Mouse (Mus musculus) bone marrow macrophage, adult 2 months (primary cell): Measurements from ENCODE around the gene Gm10251. TPM values are rescaled to one million over a fixed set of nuclear protein-coding genes. Genes with fewer than 3 reads are reported as not detected.
"Not testable (repeated sequence)": the region's sequence is repeated elsewhere in the genome, so short reads cannot be mapped to it uniquely, and the experiment has no call there.

Experiments used
- H3K27ac ChIP-seq: 2 replicates; pipeline ENCODE4 v1.5.1; 2012; ENCODE audit warnings: low read depth, low read length; ENCODE audit not compliant: insufficient read depth
- H3K4me1 ChIP-seq: 2 replicates; pipeline ENCODE4 v1.6.1; 2012; ENCODE audit warnings: low read length; ENCODE audit not compliant: control insufficient read depth, insufficient read depth
- H3K4me3 ChIP-seq: 2 replicates; pipeline ENCODE4 v1.5.1; 2012; ENCODE audit warnings: mild to moderate bottlenecking, low read length, moderate library complexity; ENCODE audit not compliant: insufficient read depth
- polyA plus RNA-seq: library from polyadenylated mRNA; stranded (reverse); fragments of >200 nt; gene quantifications from 2 replicates; pipeline ENCODE4 v1.2.4, GENCODE M21; 2012; ENCODE audit not compliant: missing spikeins, insufficient read depth, insufficient read length

Gm10251 gene
- not detected in 2 replicates for polyA plus RNA-seq

GRCm38 (mm10) chr14:6684070-6684469 is at the start of gene Gm10251:
TSS of gene Gm10251 (minus strand) at chr14:6684170.
- H3K4me3 ChIP-seq, H3K4me1 ChIP-seq, H3K27ac ChIP-seq: not testable (repeated sequence)

- H3K27ac ChIP-seq, H3K4me3 ChIP-seq, H3K4me1 ChIP-seq: not testable (repeated sequence)
Measured at GRCm38 (mm10) chr14:6720151-6720550, 36.2 kb upstream of the Gm10251 start, which contains the start of gene Gm8050. TSS of gene Gm8050 (minus strand) at chr14:6720251.

DNA sequence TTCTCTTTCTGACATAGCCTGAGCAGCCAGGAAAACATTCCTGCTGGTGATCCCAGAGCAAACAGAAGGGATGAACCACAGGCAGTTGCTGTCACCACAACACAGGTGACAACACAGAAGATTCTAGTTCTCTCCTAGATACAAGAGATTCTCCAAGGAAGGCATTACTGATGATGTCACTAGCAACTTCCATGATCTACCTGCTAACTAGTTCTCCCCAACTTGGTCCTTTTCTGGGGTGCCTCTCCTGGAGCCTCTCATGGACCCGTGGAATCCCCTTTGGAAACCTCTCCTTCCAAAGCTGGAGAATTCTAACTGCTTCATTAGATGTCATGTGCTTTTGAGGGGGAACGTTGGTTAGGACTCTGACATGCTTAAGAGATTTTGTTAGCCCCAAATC is 61.7 kb downstream of the Gm10251 start, which contains the start of gene Gm3460:
Gene Gm3460, minus strand, starts transcription at position 101 of the 400 bp plus-strand sequence.
- not testable (repeated sequence) for H3K27ac ChIP-seq, H3K4me3 ChIP-seq, H3K4me1 ChIP-seq

DNA sequence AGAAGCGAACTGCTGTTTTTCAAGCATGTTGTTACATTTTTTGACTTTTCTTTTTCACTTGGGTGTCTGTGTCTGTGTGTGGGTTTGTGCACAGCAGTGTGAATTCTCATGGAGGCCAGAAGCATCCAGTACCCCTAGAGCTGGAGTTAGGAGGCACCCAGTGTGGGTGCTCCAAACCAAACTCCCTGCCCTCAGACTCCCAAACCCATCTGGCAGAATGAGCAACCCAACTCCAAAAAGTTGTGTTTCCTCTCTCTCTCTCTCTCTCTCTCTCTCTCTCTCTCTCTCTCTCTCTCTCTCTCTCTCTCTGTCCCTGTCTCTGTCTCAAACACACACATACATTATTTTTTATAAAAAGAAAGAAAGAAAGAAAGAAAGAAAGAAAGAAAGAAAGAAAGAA is 77.5 kb downstream of the Gm10251 start:
- H3K4me3 ChIP-seq, H3K4me1 ChIP-seq, H3K27ac ChIP-seq: not testable (repeated sequence)

GRCm38 (mm10) chr14:6605004-6605403 is 79.0 kb downstream of the Gm10251 start:
- not testable (repeated sequence) for H3K27ac ChIP-seq, H3K4me3 ChIP-seq, H3K4me1 ChIP-seq

GRCm38 (mm10) chr14:6604551-6604950 is 79.4 kb downstream of the Gm10251 start:
- not testable (repeated sequence) for H3K4me3 ChIP-seq, H3K4me1 ChIP-seq, H3K27ac ChIP-seq

DNA sequence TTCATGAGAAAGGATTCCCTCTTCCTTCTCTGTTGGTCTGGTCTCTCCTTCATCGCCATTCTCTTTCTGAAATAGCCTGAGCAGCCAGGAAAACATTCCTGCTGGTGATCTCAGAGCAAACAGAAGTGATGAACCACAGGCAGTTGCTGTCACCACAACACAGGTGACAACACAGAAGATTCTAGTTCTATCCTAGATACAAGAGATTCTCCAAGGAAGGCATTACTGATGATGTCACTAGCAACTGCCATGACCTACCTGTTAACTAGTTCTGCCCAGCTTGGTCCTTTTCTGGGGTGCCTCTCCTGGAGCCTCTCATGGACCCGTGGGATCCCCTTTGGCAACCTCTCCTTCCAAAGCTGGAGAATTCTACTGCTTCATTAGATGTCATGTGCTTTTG is 93.5 kb downstream of the Gm10251 start, which contains the start of gene Gm3629:
Gene Gm3629, minus strand, starts transcription at position 101 of the 400 bp plus-strand sequence.
- not testable (repeated sequence) for H3K4me3 ChIP-seq, H3K27ac ChIP-seq, H3K4me1 ChIP-seq

Other genes with a start within 250 kb of the Gm10251 start
- gene Gm3594, start 239.6 kb downstream of the Gm10251 start, polyA plus RNA-seq = not detected in 2 replicates
- gene Gm8356, start 146.9 kb downstream of the Gm10251 start, polyA plus RNA-seq = not detected in 2 replicates
- not detected in 2 replicates for gene Gm3629, start 93.6 kb downstream of the Gm10251 start, polyA plus RNA-seq
- not detected in 2 replicates for gene Gm3460, start 61.8 kb downstream of the Gm10251 start, polyA plus RNA-seq
- gene Gm8050, start 36.1 kb upstream of the Gm10251 start, polyA plus RNA-seq = not detected in 2 replicates
- not detected in 2 replicates for gene Gm3636, start 58.2 kb upstream of the Gm10251 start, polyA plus RNA-seq
- gene Gm8362, start 90.2 kb upstream of the Gm10251 start, polyA plus RNA-seq = not detected in 2 replicates
- gene Gm3642, start 156.1 kb upstream of the Gm10251 start, polyA plus RNA-seq = not detected in 2 replicates
- not detected in 2 replicates for gene Gm3667, start 205.8 kb upstream of the Gm10251 start, polyA plus RNA-seq